8 mouse cellular contexts compared by ENCODE assay signal in the genomic region with DNA sequence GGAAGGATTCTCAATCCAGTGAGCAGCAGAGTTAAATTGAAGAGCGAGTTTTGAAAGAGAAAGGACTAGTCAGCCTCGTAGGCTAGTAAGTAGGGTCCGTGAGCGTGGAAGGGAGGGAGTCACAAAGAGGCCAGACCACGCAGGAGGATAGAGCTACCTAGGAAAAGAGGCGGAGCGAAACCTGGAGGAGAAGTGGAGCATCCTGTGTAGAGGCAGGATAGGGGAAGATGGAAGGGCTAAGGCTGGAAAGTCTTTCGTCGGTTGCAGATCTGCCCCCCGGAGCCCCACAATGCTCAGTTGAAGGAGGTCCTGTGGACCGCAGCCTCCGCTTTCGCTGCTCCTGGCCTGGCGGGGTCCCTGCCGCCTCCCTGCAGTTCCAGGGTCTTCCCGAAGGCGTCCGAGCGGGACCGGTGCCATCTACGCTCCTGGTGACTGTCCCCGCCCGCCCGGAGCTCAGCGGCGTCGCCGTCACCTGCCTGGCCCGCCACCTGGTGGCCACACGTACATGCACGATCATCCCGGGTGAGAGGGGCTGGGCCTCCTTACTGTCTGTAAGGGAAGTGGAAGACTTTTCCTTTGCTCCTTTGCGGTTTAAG. TPM values are rescaled to one million over a fixed set of nuclear protein-coding genes. Genes with fewer than 3 reads are reported as not detected.
DNase-seq lines count a peak whose midpoint lies in the region; ATAC-seq lines count a peak whose summit lies in the region.

No protein-coding gene starts in this region.

- H3K36me3 ChIP-seq in embryonic facial prominence, embryonic 11.5 days (replicated peaks; ENCODE audit: control insufficient read depth, insufficient read depth, low read depth, low read length) = no peaks in the 10 kb centered on the region
- H3K36me3 ChIP-seq in limb, embryonic 15.5 days = no peaks in the 10 kb centered on the region
- no peaks in the 10 kb centered on the region for H3K36me3 ChIP-seq in midbrain, embryonic 16.5 days (ENCODE audit: control insufficient read depth, insufficient read depth, low read length)

- peak; percentile 79 for DNase-seq in 3T3-L1 (ENCODE audit: low read depth, low spot score)
- DNase-seq in adrenal gland, postnatal 14 days = peak; percentile 95
- peak; percentile 80 for DNase-seq in embryonic facial prominence, embryonic 11.5 days (ENCODE audit: low spot score)
- DNase-seq in heart, adult 18-20 months = peak; percentile 84 to 87
- DNase-seq in kidney, adult 18-20 months = peak; percentile 85
- peak; percentile 73 to 89 for DNase-seq in spleen, postnatal 10 days (ENCODE audit: low spot score in 2 of 2)

- no peaks in the 10 kb centered on the region for H3K4me1 ChIP-seq in embryonic facial prominence, embryonic 11.5 days (ENCODE audit: control insufficient read depth, insufficient read depth, low read length)
- H3K4me1 ChIP-seq in limb, embryonic 15.5 days = peaks cover 20% of the 10 kb centered on the region
- H3K4me1 ChIP-seq in midbrain, embryonic 16.5 days (ENCODE audit: control insufficient read depth, insufficient read depth, low read length) = peaks cover 2% of the 10 kb centered on the region

- peak overlapping the region; percentile 46 for H3K9ac ChIP-seq in embryonic facial prominence, embryonic 11.5 days (replicated peaks; ENCODE audit: low read length)
- no peak overlapping the region for H3K9ac ChIP-seq in limb, embryonic 15.5 days
- peak overlapping the region; percentile 64 for H3K9ac ChIP-seq in midbrain, embryonic 16.5 days (ENCODE audit: low read depth, low read length)

- H3K27me3 ChIP-seq in embryonic facial prominence, embryonic 11.5 days (ENCODE audit: control insufficient read depth, insufficient read depth, low read length) = no peaks in the 10 kb centered on the region; the same call in 1 of the 2 replicates
- peaks cover 25% of the 10 kb centered on the region for H3K27me3 ChIP-seq in limb, embryonic 15.5 days
- no peaks in the 10 kb centered on the region for H3K27me3 ChIP-seq in midbrain, embryonic 16.5 days (ENCODE audit: control insufficient read depth, insufficient read depth, low read depth, low read length)

- H3K27ac ChIP-seq in embryonic facial prominence, embryonic 11.5 days (replicated peaks; ENCODE audit: low read depth, low read length) = no peak overlapping the region
- H3K27ac ChIP-seq in limb, embryonic 15.5 days = peak overlapping the region; percentile 48; the same call in 1 of the 2 replicates
- peak overlapping the region; percentile 44 for H3K27ac ChIP-seq in midbrain, embryonic 16.5 days (ENCODE audit: low read length)

- ATAC-seq in embryonic facial prominence, embryonic 11.5 days (replicated peaks; ENCODE audit: insufficient number of reproducible peaks, low FRiP score, low TSS enrichment, low read depth) = peak; percentile 70
- ATAC-seq in limb, embryonic 15.5 days (ENCODE audit: insufficient number of reproducible peaks, low FRiP score, low TSS enrichment, low read depth) = peak; percentile 32; the same call in 1 of the 2 replicates
- peak; percentile 73 for ATAC-seq in midbrain, embryonic 16.5 days

- peak overlapping the region; percentile 78 for H3K4me2 ChIP-seq in embryonic facial prominence, embryonic 11.5 days (ENCODE audit: low read depth, low read length)
- H3K4me2 ChIP-seq in limb, embryonic 15.5 days = peak overlapping the region; percentile 97
- H3K4me2 ChIP-seq in midbrain, embryonic 16.5 days (ENCODE audit: low read length) = peak overlapping the region; percentile 82

- H3K9me3 ChIP-seq in embryonic facial prominence, embryonic 11.5 days (replicated peaks; ENCODE audit: control insufficient read depth, low read length) = no peaks in the 10 kb centered on the region
- no peaks in the 10 kb centered on the region for H3K9me3 ChIP-seq in limb, embryonic 15.5 days
- no peaks in the 10 kb centered on the region for H3K9me3 ChIP-seq in midbrain, embryonic 16.5 days (replicated peaks; ENCODE audit: control insufficient read depth, low read length, poor library complexity, severe bottlenecking)

- WGBS in embryonic facial prominence, embryonic 11.5 days = 1% methylated on average over 32 of the region's 33 CpGs
- WGBS in limb, embryonic 15.5 days = under 1% methylated on average over 33 of the region's 33 CpGs
- WGBS in midbrain, embryonic 16.5 days = under 1% methylated on average over 33 of the region's 33 CpGs

- peak overlapping the region; percentile 38 for H3K4me3 ChIP-seq in embryonic facial prominence, embryonic 11.5 days (ENCODE audit: low read depth, low read length)
- peak overlapping the region; percentile 57 for H3K4me3 ChIP-seq in limb, embryonic 15.5 days
- peak overlapping the region; percentile 56 for H3K4me3 ChIP-seq in midbrain, embryonic 16.5 days (ENCODE audit: low read depth, low read length)

RNA-seq across cellular contexts. Expression of a gene that starts 3.2 kb away (rescaled TPM):
- total RNA-seq in adrenal gland, postnatal 14 days (2021) = 2.3 and 3.2 TPM in 2 replicates
- 1.7 and 2.0 TPM in 2 replicates for polyA plus RNA-seq in embryonic facial prominence, embryonic 11.5 days (2014; fragmentation: Nextera tagmentation; extraction: Ambion mirVana)
- total RNA-seq in heart, adult 18-20 months (2021) = 1 to 10 TPM in 1 of 2 experiments, under 1 TPM in 1; 0.69 to 1.3 TPM
- 18.1 and 21.7 TPM in 2 replicates for polyA plus RNA-seq in limb, embryonic 15.5 days (2015; fragmentation: Nextera tagmentation; extraction: Ambion mirVana)
- 15.5 and 15.7 TPM in 2 replicates for polyA plus RNA-seq in midbrain, embryonic 16.5 days (2015; fragmentation: Nextera tagmentation; extraction: Ambion mirVana)

RNA-seq across cellular contexts. Expression of a gene that starts 22.3 kb away (rescaled TPM):
- 0.82 TPM in 1 of 2 replicates, not detected in the other for total RNA-seq in adrenal gland, postnatal 14 days (2021)
- polyA plus RNA-seq in embryonic facial prominence, embryonic 11.5 days (2014; fragmentation: Nextera tagmentation; extraction: Ambion mirVana) = not detected in 2 replicates
- under 1 TPM in 1 of 2 experiments, not detected in 1; 0.60 TPM for total RNA-seq in heart, adult 18-20 months (2021)
- 0.37 and 0.99 TPM in 2 replicates for polyA plus RNA-seq in limb, embryonic 15.5 days (2015; fragmentation: Nextera tagmentation; extraction: Ambion mirVana)
- 0.36 and 1.2 TPM in 2 replicates for polyA plus RNA-seq in midbrain, embryonic 16.5 days (2015; fragmentation: Nextera tagmentation; extraction: Ambion mirVana)

RNA-seq across cellular contexts. Expression of a gene that starts 22.3 kb away (rescaled TPM):
- 1,201 and 1,373 TPM in 2 replicates for total RNA-seq in adrenal gland, postnatal 14 days (2021)
- 240 and 251 TPM in 2 replicates for polyA plus RNA-seq in embryonic facial prominence, embryonic 11.5 days (2014; fragmentation: Nextera tagmentation; extraction: Ambion mirVana)
- 1,000 to 10,000 TPM; 1,290 to 1,427 TPM for total RNA-seq in heart, adult 18-20 months (2021)
- polyA plus RNA-seq in limb, embryonic 15.5 days (2015; fragmentation: Nextera tagmentation; extraction: Ambion mirVana) = 275 and 316 TPM in 2 replicates
- 96.3 and 105 TPM in 2 replicates for polyA plus RNA-seq in midbrain, embryonic 16.5 days (2015; fragmentation: Nextera tagmentation; extraction: Ambion mirVana)

RNA-seq across cellular contexts. Expression of a gene that starts 23.7 kb away (rescaled TPM):
- total RNA-seq in adrenal gland, postnatal 14 days (2021) = 1.9 and 2.1 TPM in 2 replicates
- 1.1 and 1.5 TPM in 2 replicates for polyA plus RNA-seq in embryonic facial prominence, embryonic 11.5 days (2014; fragmentation: Nextera tagmentation; extraction: Ambion mirVana)
- total RNA-seq in heart, adult 18-20 months (2021) = under 1 TPM in 1 of 2 experiments, not detected in 1; 0.36 TPM
- polyA plus RNA-seq in limb, embryonic 15.5 days (2015; fragmentation: Nextera tagmentation; extraction: Ambion mirVana) = 0.74 and 1.1 TPM in 2 replicates
- 7.1 and 7.7 TPM in 2 replicates for polyA plus RNA-seq in midbrain, embryonic 16.5 days (2015; fragmentation: Nextera tagmentation; extraction: Ambion mirVana)

RNA-seq across cellular contexts. Expression of a gene that starts 25.6 kb away (rescaled TPM):
- not detected in 2 replicates for total RNA-seq in adrenal gland, postnatal 14 days (2021)
- not detected in 2 replicates for polyA plus RNA-seq in embryonic facial prominence, embryonic 11.5 days (2014; fragmentation: Nextera tagmentation; extraction: Ambion mirVana)
- not detected for total RNA-seq in heart, adult 18-20 months (2021)
- not detected in 2 replicates for polyA plus RNA-seq in limb, embryonic 15.5 days (2015; fragmentation: Nextera tagmentation; extraction: Ambion mirVana)
- not detected in 2 replicates for polyA plus RNA-seq in midbrain, embryonic 16.5 days (2015; fragmentation: Nextera tagmentation; extraction: Ambion mirVana)
